Mouse (Mus musculus) B cell, adult 67 days (primary cell): ENCODE measurements around the gene 3830417A13Rik. TPM values are rescaled to one million over a fixed set of nuclear protein-coding genes. Genes with fewer than 3 reads are reported as not detected.

Experiments
- total RNA-seq, 2 experiments: library from RNA; stranded (reverse); gene quantifications; 4 replicates each; pipeline ENCODE4 v1.2.4; 2023

Gene 3830417A13Rik
- total RNA-seq, result not detected

DNA sequence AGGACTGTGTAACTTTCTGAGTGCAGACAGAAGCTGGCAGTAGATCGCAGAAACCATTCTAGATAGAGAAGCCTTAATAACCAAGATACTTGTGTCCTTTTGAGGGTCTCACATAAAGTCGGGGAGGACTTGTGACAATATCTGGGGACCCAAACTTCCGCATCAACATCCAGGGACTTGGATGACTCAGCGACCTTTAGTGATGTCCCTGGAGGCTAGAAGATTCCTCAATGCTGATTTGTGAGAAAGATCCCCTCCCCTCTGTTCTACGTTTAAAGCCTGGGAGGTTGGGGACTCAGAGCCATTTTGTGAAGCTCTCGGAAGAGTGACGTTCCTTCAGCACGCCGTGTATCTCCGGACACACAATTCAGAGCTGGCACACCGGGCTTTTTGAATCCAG, at the start of gene 3830417A13Rik:
TSS of gene 3830417A13Rik (plus strand) at position 301 of the 400 bp plus-strand sequence.

GRCm38 (mm10) chrX:64152098-64152497, 21.2 kb upstream of the 3830417A13Rik start, which contains the start of gene Gm6760:
TSS of gene Gm6760 (minus strand) at chrX:64152198.

Other genes starting within 250 kb of the 3830417A13Rik start
- not detected for gene Gm6760, start 21.4 kb upstream of the 3830417A13Rik start, total RNA-seq
- gene Slitrk4, start 103.4 kb downstream of the 3830417A13Rik start, total RNA-seq, result not detected